Mouse (Mus musculus): ENCODE results near the gene Btbd35f29. TPM values are rescaled to one million over a fixed set of nuclear protein-coding genes. Genes with fewer than 3 reads are reported as not detected.
"Not testable (repeated sequence)": the region's sequence is repeated elsewhere in the genome, so short reads cannot be mapped to it uniquely, and the experiment has no call there.

Gene Btbd35f29
- polyA plus RNA-seq (2015; fragmentation: Nextera tagmentation; extraction: Ambion mirVana) = not detected in 2 replicates

DNA sequence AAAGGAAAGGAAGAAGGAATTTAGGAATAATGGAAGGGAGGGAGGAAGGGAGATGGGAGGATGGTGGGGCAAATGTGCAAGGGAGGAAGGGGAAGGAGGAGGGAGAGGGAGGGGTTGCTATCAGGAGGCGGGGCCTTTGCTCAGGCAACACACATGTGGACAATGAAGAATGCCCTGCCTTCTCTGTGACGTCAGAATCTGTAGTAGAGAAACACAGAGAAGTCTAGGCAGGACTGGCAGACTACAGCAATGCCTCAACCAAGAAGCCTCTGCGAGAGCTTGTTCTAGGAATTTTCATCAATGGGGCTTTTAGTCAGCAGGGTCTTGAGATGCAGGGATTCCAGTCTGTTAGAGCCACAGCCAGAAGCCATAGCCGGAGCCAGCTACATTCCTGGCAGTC is at the start of gene Btbd35f29:
Btbd35f29 (plus strand) TSS at position 301 of the 400 bp plus-strand sequence.
- not testable (repeated sequence) for H3K36me3 ChIP-seq (ENCODE audit: insufficient read depth, low read length); ATAC-seq (ENCODE audit: low FRiP score, low TSS enrichment); H3K9me3 ChIP-seq (ENCODE audit: low read length); H3K4me2 ChIP-seq (replicated peaks; ENCODE audit: low read depth, low read length); H3K27ac ChIP-seq (ENCODE audit: low read length); H3K27me3 ChIP-seq (ENCODE audit: insufficient read depth, low read length); H3K4me3 ChIP-seq (ENCODE audit: low read length); H3K9ac ChIP-seq (replicated peaks; ENCODE audit: low read length); H3K4me1 ChIP-seq (ENCODE audit: insufficient read depth, low read length)
- WGBS = no CpG with 5 or more reads among the region's 4 CpGs

DNA sequence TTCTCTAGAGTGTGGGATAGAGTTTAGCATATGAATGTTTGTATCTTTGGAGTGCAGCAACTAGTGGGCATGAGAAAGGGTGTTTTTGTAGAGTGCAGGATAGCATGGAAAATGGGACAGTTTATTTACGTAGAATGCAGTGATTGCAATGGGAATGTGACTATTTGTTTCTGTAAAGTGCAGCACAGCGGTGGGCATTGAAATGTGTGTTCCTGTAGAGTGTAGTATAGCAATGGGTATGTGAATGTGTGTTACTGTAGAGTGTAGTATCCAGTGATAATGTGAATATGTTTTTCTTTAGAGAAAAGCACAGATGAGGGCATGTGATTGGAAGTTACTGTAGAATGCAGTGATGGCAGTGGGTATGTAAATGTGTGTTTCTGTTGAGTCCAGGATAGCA is 23.9 kb downstream of the Btbd35f29 start:
- not testable (repeated sequence) for H3K27me3 ChIP-seq (ENCODE audit: insufficient read depth, low read length); ATAC-seq (ENCODE audit: low FRiP score, low TSS enrichment); H3K36me3 ChIP-seq (ENCODE audit: insufficient read depth, low read length); H3K4me1 ChIP-seq (ENCODE audit: insufficient read depth, low read length); H3K9me3 ChIP-seq (ENCODE audit: low read length); H3K4me2 ChIP-seq (replicated peaks; ENCODE audit: low read depth, low read length); H3K4me3 ChIP-seq (ENCODE audit: low read length); H3K27ac ChIP-seq (ENCODE audit: low read length); H3K9ac ChIP-seq (replicated peaks; ENCODE audit: low read length)
- 76% methylated on average over 2 of the region's 2 CpGs for WGBS

DNA sequence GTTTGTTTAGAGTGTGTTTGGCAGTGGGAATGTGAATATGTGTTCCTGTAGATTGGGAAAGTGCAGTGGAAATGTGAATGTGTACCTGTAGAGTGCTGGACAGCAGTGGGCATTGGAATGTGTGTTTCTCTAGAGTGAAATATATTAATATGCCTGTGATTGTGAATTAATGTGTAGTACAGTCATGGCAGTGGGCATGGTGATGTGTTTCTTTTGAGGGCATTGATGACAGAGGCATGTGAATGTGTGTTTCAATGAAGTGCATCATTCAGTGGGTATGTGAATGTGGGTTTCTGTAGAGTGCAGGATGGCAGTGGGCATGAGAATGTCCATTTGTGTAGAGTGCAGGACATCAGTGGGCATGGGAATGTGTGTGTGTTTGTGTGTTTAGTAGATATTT is 27.7 kb downstream of the Btbd35f29 start:
- not testable (repeated sequence) for H3K4me1 ChIP-seq (ENCODE audit: insufficient read depth, low read length); H3K27ac ChIP-seq (ENCODE audit: low read length); H3K36me3 ChIP-seq (ENCODE audit: insufficient read depth, low read length); ATAC-seq (ENCODE audit: low FRiP score, low TSS enrichment); H3K27me3 ChIP-seq (ENCODE audit: insufficient read depth, low read length); H3K4me2 ChIP-seq (replicated peaks; ENCODE audit: low read depth, low read length); H3K4me3 ChIP-seq (ENCODE audit: low read length); H3K9me3 ChIP-seq (ENCODE audit: low read length); H3K9ac ChIP-seq (replicated peaks; ENCODE audit: low read length)

DNA sequence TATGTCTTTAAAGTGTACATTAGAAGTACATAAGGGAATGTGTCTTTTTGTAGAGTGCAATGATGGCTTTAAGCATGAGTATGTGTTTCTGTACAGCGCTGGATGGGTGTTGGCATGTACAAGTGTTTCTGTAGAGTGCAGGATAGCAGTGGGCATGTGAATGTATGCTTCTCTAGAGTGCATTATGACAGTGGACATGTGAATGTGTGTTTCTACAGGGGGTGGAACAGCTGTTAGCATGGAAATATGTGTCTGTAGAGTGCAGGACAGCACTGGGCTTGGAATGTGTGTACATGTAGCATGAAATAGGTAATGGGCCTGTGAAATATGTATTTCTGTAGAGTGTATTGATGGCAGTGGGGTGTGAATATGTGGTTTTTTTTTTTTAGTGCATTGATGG is 28.4 kb downstream of the Btbd35f29 start:
- H3K27me3 ChIP-seq (ENCODE audit: insufficient read depth, low read length); H3K9me3 ChIP-seq (ENCODE audit: low read length); H3K4me2 ChIP-seq (replicated peaks; ENCODE audit: low read depth, low read length); H3K4me3 ChIP-seq (ENCODE audit: low read length); H3K4me1 ChIP-seq (ENCODE audit: insufficient read depth, low read length); H3K27ac ChIP-seq (ENCODE audit: low read length); H3K9ac ChIP-seq (replicated peaks; ENCODE audit: low read length); ATAC-seq (ENCODE audit: low FRiP score, low TSS enrichment); H3K36me3 ChIP-seq (ENCODE audit: insufficient read depth, low read length): not testable (repeated sequence)
- WGBS = 89% methylated on average over 1 of the region's 1 CpGs

DNA sequence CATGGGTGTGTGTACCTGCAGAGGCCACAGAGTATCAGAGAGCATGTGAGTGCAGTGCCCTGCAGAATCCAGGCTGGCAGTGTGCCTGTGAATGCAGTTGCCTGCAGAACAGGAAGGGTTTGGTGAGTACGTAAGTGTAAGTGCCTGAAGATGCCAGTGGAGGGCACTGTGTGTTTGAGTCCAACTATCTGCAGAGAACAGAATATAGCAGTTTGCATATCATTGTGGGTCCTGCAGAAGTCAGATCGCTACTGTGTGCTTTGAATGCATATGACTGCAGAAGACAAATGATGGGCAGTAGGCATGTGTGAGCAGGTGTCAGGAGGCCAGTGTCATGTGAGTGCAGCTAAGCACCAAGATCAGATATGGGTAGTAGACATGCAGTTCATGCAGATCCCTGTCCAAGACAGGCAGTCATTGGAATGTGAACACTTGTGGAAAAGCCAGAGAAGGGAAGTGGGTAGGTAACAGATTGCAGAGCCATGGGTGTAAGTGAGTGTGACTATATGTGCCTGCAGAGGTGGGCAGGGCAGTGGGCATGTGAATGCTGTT is 41.1 kb downstream of the Btbd35f29 start:
- H3K27ac ChIP-seq (ENCODE audit: low read length); H3K4me3 ChIP-seq (ENCODE audit: low read length); H3K36me3 ChIP-seq (ENCODE audit: insufficient read depth, low read length); H3K27me3 ChIP-seq (ENCODE audit: insufficient read depth, low read length); H3K9ac ChIP-seq (replicated peaks; ENCODE audit: low read length); H3K4me1 ChIP-seq (ENCODE audit: insufficient read depth, low read length); H3K4me2 ChIP-seq (replicated peaks; ENCODE audit: low read depth, low read length); ATAC-seq (ENCODE audit: low FRiP score, low TSS enrichment): not testable (repeated sequence)
- H3K9me3 ChIP-seq (ENCODE audit: low read length) = peaks cover 23% of the 10 kb centered on the region
- 86% methylated on average over 2 of the region's 2 CpGs for WGBS

DNA sequence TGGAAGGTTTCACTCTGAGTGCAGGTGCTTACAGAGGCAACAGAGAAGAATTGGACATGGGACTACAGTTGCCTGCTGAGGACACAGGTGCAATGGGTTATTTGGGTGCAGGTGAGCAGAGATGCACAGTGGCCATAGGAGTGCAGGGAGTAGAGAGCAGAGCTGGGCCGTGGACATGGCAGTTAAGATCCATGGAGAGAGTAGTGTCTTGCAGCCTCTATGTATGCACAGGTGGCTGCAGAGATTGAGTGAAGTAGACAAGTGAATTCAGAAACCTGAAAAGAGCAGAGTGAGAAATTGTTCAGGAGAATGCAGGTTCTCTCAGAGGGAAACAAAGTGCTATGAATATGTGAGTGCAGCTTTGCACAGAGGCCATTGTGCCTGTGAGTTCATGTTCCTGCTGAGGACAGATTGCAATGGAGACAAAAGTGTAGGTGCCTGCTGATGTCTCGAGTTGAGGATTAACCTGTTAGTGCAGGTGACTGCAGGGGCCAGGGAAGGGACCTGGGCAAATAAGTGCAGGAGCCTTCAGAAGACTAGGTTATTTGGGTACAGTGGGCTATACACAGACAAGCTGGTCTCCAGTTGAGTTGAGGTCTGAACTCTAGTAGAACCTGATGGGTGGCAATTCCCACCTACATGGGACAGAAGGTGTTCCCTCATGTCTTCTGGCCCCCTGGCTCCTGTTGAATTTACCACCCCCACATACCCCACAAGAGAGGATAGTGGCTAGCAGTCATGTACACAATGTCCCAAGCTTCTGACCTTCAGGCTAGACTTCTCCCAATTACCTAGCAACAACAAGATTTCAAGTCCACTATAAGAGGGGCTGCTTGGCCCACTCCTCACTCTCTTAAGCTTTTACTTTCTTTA is 42.2 kb downstream of the Btbd35f29 start:
- not testable (repeated sequence) for H3K4me2 ChIP-seq (replicated peaks; ENCODE audit: low read depth, low read length); H3K27ac ChIP-seq (ENCODE audit: low read length); H3K9ac ChIP-seq (replicated peaks; ENCODE audit: low read length); H3K36me3 ChIP-seq (ENCODE audit: insufficient read depth, low read length); ATAC-seq (ENCODE audit: low FRiP score, low TSS enrichment); H3K27me3 ChIP-seq (ENCODE audit: insufficient read depth, low read length); H3K4me3 ChIP-seq (ENCODE audit: low read length); H3K4me1 ChIP-seq (ENCODE audit: insufficient read depth, low read length)
- H3K9me3 ChIP-seq (ENCODE audit: low read length) = peaks cover 27% of the 10 kb centered on the region
- 67% methylated on average over 2 of the region's 2 CpGs for WGBS

DNA sequence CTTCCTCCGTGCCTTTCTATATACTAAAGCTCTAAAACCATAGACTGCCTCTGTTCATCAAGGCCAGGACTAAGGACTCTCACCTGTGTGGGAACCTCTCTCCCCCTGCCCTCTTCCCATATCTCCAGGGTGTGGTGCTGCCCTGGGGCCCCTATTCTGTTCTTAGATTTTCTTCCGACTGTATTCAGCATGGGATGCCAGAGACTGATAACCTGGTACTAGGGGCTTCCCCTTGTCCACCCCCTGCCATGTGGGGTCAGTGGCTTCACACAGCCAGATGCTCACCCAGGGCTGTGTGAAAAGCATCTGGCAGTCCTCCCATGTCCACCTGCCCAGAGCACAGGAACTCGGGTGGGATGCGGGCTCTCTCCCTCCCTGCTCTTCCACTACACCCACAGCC is 43.1 kb downstream of the Btbd35f29 start:
- H3K9me3 ChIP-seq (ENCODE audit: low read length) = peaks cover 27% of the 10 kb centered on the region
- H3K9ac ChIP-seq (replicated peaks; ENCODE audit: low read length); H3K4me1 ChIP-seq (ENCODE audit: insufficient read depth, low read length); H3K4me2 ChIP-seq (replicated peaks; ENCODE audit: low read depth, low read length); H3K36me3 ChIP-seq (ENCODE audit: insufficient read depth, low read length); H3K27me3 ChIP-seq (ENCODE audit: insufficient read depth, low read length); H3K4me3 ChIP-seq (ENCODE audit: low read length); H3K27ac ChIP-seq (ENCODE audit: low read length); ATAC-seq (ENCODE audit: low FRiP score, low TSS enrichment): not testable (repeated sequence)
- WGBS = 88% methylated on average over 4 of the region's 4 CpGs

DNA sequence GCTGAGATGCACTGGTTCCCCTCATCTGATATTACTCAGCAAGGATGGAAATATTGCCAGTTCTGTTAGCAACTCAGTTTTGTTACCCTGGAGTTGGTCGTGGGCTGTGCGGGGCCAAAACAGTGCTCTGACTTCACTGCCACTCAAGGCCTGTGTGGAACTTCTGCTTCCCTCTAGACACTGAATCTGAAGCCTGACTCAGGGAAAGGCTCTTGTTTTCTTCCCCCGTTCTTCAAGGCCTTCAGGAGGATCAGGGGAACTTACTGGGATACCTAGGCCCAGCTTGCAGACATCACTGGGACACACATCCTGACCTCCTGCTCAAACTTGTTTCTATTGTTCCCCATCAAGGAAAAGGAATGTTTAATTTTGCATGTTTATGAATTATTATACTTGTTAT is 45.2 kb downstream of the Btbd35f29 start:
- not testable (repeated sequence) for H3K4me2 ChIP-seq (replicated peaks; ENCODE audit: low read depth, low read length); H3K36me3 ChIP-seq (ENCODE audit: insufficient read depth, low read length); ATAC-seq (ENCODE audit: low FRiP score, low TSS enrichment); H3K9ac ChIP-seq (replicated peaks; ENCODE audit: low read length); H3K27me3 ChIP-seq (ENCODE audit: insufficient read depth, low read length); H3K27ac ChIP-seq (ENCODE audit: low read length); H3K4me1 ChIP-seq (ENCODE audit: insufficient read depth, low read length); H3K4me3 ChIP-seq (ENCODE audit: low read length)
- 77% methylated on average over 3 of the region's 3 CpGs for WGBS
- H3K9me3 ChIP-seq (ENCODE audit: low read length) = peaks cover 27% of the 10 kb centered on the region

DNA sequence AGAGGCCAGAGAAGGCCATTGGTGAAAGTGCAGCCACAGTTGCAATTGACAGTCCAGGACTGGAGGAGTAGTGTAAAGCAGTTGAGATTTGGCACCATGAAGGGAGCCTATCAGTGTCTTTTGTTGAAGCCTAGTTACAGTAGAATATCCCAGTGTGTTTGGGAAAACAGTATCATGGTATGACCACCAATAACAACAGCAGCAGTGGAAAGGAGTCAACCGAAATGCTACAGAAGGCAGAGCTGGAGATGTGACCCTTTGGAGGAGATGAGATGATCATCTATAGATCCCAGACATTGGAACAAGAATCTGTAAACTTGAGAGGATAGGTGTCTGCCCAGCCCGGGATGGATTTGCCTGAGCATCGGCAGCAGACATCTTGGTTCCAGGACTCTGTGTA is 47.7 kb downstream of the Btbd35f29 start:
- H3K27ac ChIP-seq (ENCODE audit: low read length); H3K4me1 ChIP-seq (ENCODE audit: insufficient read depth, low read length); H3K36me3 ChIP-seq (ENCODE audit: insufficient read depth, low read length); H3K9ac ChIP-seq (replicated peaks; ENCODE audit: low read length); H3K4me2 ChIP-seq (replicated peaks; ENCODE audit: low read depth, low read length); H3K27me3 ChIP-seq (ENCODE audit: insufficient read depth, low read length); H3K4me3 ChIP-seq (ENCODE audit: low read length); ATAC-seq (ENCODE audit: low FRiP score, low TSS enrichment): not testable (repeated sequence)
- H3K9me3 ChIP-seq (ENCODE audit: low read length) = peaks cover 20% of the 10 kb centered on the region
- 91% methylated on average over 2 of the region's 3 CpGs for WGBS

Measured in kidney, embryonic 16.5 days (tissue).